Mouse (Mus musculus): ENCODE measurements around the gene Fam193b. TPM values are rescaled to one million over a fixed set of nuclear protein-coding genes. Genes with fewer than 3 reads are reported as not detected.

Fam193b gene
- polyA plus RNA-seq, 1 experiment from 2014 or later: 51.0 TPM

DNA sequence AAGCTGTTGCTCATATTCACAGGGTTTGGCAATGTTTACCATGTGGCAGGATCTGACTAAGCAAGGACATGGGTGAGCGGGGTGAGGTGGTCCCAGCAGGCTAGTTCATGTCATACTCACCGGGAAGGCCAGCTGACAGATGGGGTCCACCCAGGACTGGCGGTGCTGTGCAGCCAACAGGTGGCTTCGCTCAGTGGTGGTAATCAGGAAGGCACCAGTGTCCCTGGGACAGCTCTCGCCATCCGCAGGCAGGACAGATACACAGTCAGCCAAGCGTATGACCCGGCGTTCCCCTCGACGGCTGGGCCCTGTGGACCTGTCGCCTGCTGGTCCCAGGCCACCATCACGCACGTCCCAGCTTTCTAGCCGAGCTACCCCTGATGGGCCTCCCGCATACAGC is 43.7 kb downstream of the Fam193b start:
- Histone ChIP-seq H3K9me3 (ENCODE audit: control insufficient read depth, low read length) (no peaks in the 10 kb centered on the region), H3K4me3 (ENCODE audit: low read depth, low read length) (no peak overlapping the region), H3K36me3 (ENCODE audit: control insufficient read depth, insufficient read depth, low read length) (peaks cover 9% of the 10 kb centered on the region), H3K4me1 (ENCODE audit: control insufficient read depth, insufficient read depth, low read length) (no peaks in the 10 kb centered on the region), H3K27me3 (ENCODE audit: control insufficient read depth, insufficient read depth, low read length) (no peaks in the 10 kb centered on the region), H3K4me2 (ENCODE audit: low read depth) (no peak overlapping the region), H3K9ac (ENCODE audit: low read length) (no peak overlapping the region), H3K27ac (ENCODE audit: low read depth, low read length) (no peak overlapping the region)
- ATAC-seq (ENCODE audit: insufficient read depth, low FRiP score, low TSS enrichment): no peak
- 90% methylated on average over 16 of the region's 16 CpGs for WGBS
- DNase-seq (ENCODE audit: low spot score): no peak

- no peak overlapping the region for H3K27ac ChIP-seq (ENCODE audit: low read depth, low read length)
- no peaks in the 10 kb centered on the region for H3K9me3 ChIP-seq (ENCODE audit: control insufficient read depth, low read length)
- H3K4me1 ChIP-seq (ENCODE audit: control insufficient read depth, insufficient read depth, low read length): no peaks in the 10 kb centered on the region
- H3K36me3 ChIP-seq (ENCODE audit: control insufficient read depth, insufficient read depth, low read length): peaks cover 3% of the 10 kb centered on the region; the same call in 1 of the 2 replicates
- no peak overlapping the region for H3K4me3 ChIP-seq (ENCODE audit: low read depth, low read length)
- H3K9ac ChIP-seq (ENCODE audit: low read length): no peak overlapping the region
- DNase-seq (ENCODE audit: low spot score): no peak
- no peak overlapping the region for H3K4me2 ChIP-seq (ENCODE audit: low read depth)
- WGBS: 83% methylated on average over 15 of the region's 16 CpGs
- ATAC-seq (ENCODE audit: insufficient read depth, low FRiP score, low TSS enrichment): no peak
- H3K27me3 ChIP-seq (ENCODE audit: control insufficient read depth, insufficient read depth, low read length): no peaks in the 10 kb centered on the region
Observed at GRCm38 (mm10) chr13:55525733-55526553, 45.0 kb downstream of the Fam193b start.

GRCm38 (mm10) chr13:55523951-55524600 is 46.8 kb downstream of the Fam193b start:
- H3K9me3 ChIP-seq (ENCODE audit: control insufficient read depth, low read length): no peaks in the 10 kb centered on the region
- DNase-seq (ENCODE audit: low spot score) (no peak), ATAC-seq (ENCODE audit: insufficient read depth, low FRiP score, low TSS enrichment) (no peak)
- 93% methylated on average over 23 of the region's 23 CpGs for whole genome bisulfite sequencing
- H3K4me2 ChIP-seq (ENCODE audit: low read depth): no peak overlapping the region
- H3K9ac ChIP-seq (ENCODE audit: low read length): no peak overlapping the region
- H3K27me3 ChIP-seq (ENCODE audit: control insufficient read depth, insufficient read depth, low read length): no peaks in the 10 kb centered on the region
- no peak overlapping the region for H3K4me3 ChIP-seq (ENCODE audit: low read depth, low read length)
- no peak overlapping the region for H3K27ac ChIP-seq (ENCODE audit: low read depth, low read length)
- H3K4me1 ChIP-seq (ENCODE audit: control insufficient read depth, insufficient read depth, low read length): no peaks in the 10 kb centered on the region
- no peaks in the 10 kb centered on the region for H3K36me3 ChIP-seq (ENCODE audit: control insufficient read depth, insufficient read depth, low read length)

DNA sequence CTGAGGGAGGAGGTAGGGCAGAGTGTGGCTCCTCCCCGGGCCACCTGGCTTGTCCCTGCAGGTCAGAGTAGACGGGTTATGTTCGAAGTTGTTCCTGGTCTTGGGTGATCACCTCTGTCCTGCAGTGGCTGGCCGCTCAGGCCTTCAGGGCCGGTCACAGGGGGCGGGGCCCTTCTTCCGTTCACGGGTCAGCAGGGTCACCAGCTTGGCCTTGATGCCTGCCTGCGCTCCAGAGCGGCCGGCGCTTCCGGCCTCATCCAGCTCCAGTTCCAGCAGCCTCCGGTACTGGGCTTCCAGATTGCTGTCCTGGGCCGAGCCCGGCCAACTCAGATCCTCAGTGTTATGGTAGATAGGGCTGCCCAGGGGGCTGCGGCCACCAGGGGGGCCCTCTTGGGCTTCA is 47.6 kb downstream of the Fam193b start:
- Histone ChIP-seq H3K9me3 (ENCODE audit: control insufficient read depth, low read length) (no peaks in the 10 kb centered on the region), H3K27me3 (ENCODE audit: control insufficient read depth, insufficient read depth, low read length) (no peaks in the 10 kb centered on the region), H3K27ac (ENCODE audit: low read depth, low read length) (no peak overlapping the region), H3K9ac (ENCODE audit: low read length) (no peak overlapping the region), H3K4me1 (ENCODE audit: control insufficient read depth, insufficient read depth, low read length) (no peaks in the 10 kb centered on the region), H3K4me3 (ENCODE audit: low read depth, low read length) (no peak overlapping the region), H3K36me3 (ENCODE audit: control insufficient read depth, insufficient read depth, low read length) (no peaks in the 10 kb centered on the region), H3K4me2 (ENCODE audit: low read depth) (no peak overlapping the region)
- WGBS: 70% methylated on average over 17 of the region's 17 CpGs
- ATAC-seq (ENCODE audit: insufficient read depth, low FRiP score, low TSS enrichment) (no peak), DNase-seq (ENCODE audit: low spot score) (no peak)

- no peak overlapping the region for H3K9ac ChIP-seq (ENCODE audit: low read length)
- ATAC-seq (ENCODE audit: insufficient read depth, low FRiP score, low TSS enrichment) (no peak), DNase-seq (ENCODE audit: low spot score) (no peak)
- H3K4me1 ChIP-seq (ENCODE audit: control insufficient read depth, insufficient read depth, low read length): no peaks in the 10 kb centered on the region
- no peaks in the 10 kb centered on the region for H3K36me3 ChIP-seq (ENCODE audit: control insufficient read depth, insufficient read depth, low read length)
- no peaks in the 10 kb centered on the region for H3K27me3 ChIP-seq (ENCODE audit: control insufficient read depth, insufficient read depth, low read length)
- H3K27ac ChIP-seq (ENCODE audit: low read depth, low read length): no peak overlapping the region
- WGBS: 62% methylated on average over 8 of the region's 8 CpGs
- H3K9me3 ChIP-seq (ENCODE audit: control insufficient read depth, low read length): no peaks in the 10 kb centered on the region
- no peak overlapping the region for H3K4me3 ChIP-seq (ENCODE audit: low read depth, low read length)
- H3K4me2 ChIP-seq (ENCODE audit: low read depth): no peak overlapping the region
Observed at GRCm38 (mm10) chr13:55522730-55523129, 48.2 kb downstream of the Fam193b start.

DNA sequence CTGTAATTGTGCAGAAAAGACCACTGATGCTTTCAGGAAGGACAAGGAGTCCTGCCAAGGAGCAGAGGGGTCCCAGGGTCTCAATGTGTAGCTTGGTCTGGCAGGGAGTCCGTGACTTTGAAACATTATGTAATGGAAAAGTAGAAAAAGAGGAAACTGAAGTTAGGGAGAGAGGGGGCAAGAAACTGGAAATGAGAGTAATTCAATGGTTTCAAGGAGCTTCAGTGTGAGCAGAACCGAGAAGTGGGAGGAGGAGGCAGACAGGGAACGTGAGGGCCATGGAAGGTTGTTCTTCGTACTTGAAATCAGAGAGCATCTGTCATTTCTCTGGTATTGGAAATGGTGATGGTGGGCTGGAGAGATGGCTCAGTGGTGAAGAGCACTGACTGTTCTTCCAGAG is 51.3 kb downstream of the Fam193b start:
- Histone ChIP-seq H3K36me3 (ENCODE audit: control insufficient read depth, insufficient read depth, low read length) (no peaks in the 10 kb centered on the region), H3K4me3 (ENCODE audit: low read depth, low read length) (no peak overlapping the region), H3K4me1 (ENCODE audit: control insufficient read depth, insufficient read depth, low read length) (no peaks in the 10 kb centered on the region), H3K9me3 (ENCODE audit: control insufficient read depth, low read length) (no peaks in the 10 kb centered on the region), H3K27ac (ENCODE audit: low read depth, low read length) (no peak overlapping the region), H3K4me2 (ENCODE audit: low read depth) (no peak overlapping the region), H3K27me3 (ENCODE audit: control insufficient read depth, insufficient read depth, low read length) (no peaks in the 10 kb centered on the region), H3K9ac (ENCODE audit: low read length) (no peak overlapping the region)
- WGBS: 76% methylated on average over 4 of the region's 4 CpGs
- no peak for ATAC-seq (ENCODE audit: insufficient read depth, low FRiP score, low TSS enrichment)
- no peak for DNase-seq (ENCODE audit: low spot score)

DNA sequence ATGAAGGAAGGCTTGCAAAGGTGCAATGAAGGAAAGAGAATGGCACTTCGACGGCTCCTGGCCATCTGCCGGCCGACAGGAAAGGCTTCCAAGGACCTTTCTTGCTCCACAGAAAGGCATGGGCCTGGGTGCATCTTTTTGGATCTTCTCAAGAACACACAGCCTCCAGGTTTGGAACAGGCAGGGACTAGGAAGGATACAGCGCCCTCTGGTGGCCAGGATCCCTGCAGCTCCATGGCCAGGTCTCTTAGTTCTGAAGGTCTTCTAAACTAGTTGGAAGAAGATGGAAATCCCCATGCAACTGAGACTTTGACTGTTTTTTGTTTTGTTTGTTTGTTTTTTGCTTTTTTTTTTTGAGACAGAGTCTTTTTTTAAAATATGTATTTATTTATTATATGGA is 54.0 kb downstream of the Fam193b start:
- H3K4me3 ChIP-seq (ENCODE audit: low read depth, low read length): no peak overlapping the region
- no peak overlapping the region for H3K9ac ChIP-seq (ENCODE audit: low read length)
- DNase-seq (ENCODE audit: low spot score) (peak; percentile 88), ATAC-seq (ENCODE audit: insufficient read depth, low FRiP score, low TSS enrichment) (no peak)
- WGBS: 2% methylated on average over 5 of the region's 5 CpGs
- no peak overlapping the region for H3K27ac ChIP-seq (ENCODE audit: low read depth, low read length)
- H3K4me2 ChIP-seq (ENCODE audit: low read depth): no peak overlapping the region
- no peaks in the 10 kb centered on the region for H3K9me3 ChIP-seq (ENCODE audit: control insufficient read depth, low read length)
- H3K27me3 ChIP-seq (ENCODE audit: control insufficient read depth, insufficient read depth, low read length): no peaks in the 10 kb centered on the region
- no peaks in the 10 kb centered on the region for H3K36me3 ChIP-seq (ENCODE audit: control insufficient read depth, insufficient read depth, low read length)
- H3K4me1 ChIP-seq (ENCODE audit: control insufficient read depth, insufficient read depth, low read length): peaks cover 9% of the 10 kb centered on the region; the same call in 1 of the 2 replicates

DNA sequence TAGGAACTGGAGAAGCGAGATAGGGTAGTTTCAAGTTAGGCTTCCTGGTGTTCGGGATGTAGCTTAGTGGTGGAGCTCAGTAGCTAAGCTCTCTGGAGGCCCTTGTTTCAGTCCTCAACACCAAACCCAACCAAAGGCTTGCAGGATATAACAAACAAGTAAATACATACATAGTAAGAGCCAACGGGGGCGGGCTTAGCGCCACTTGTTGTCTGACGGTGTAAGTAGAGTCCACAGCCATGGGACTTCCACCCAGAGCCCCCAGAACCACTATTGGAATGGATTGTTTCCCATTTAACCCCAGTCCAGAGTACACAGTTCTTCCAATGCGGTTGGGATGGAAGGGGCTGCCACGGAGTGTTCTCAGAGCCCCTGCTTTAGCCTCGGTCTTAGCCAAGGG is 57.1 kb downstream of the Fam193b start:
- Histone ChIP-seq H3K4me1 (ENCODE audit: control insufficient read depth, insufficient read depth, low read length) (peaks cover 28% of the 10 kb centered on the region), H3K27me3 (ENCODE audit: control insufficient read depth, insufficient read depth, low read length) (no peaks in the 10 kb centered on the region), H3K27ac (ENCODE audit: low read depth, low read length) (no peak overlapping the region), H3K9ac (ENCODE audit: low read length) (no peak overlapping the region), H3K4me3 (ENCODE audit: low read depth, low read length) (no peak overlapping the region), H3K4me2 (ENCODE audit: low read depth) (no peak overlapping the region), H3K9me3 (ENCODE audit: control insufficient read depth, low read length) (no peaks in the 10 kb centered on the region), H3K36me3 (ENCODE audit: control insufficient read depth, insufficient read depth, low read length) (peaks cover 3% of the 10 kb centered on the region; the same call in 1 of the 2 replicates)
- DNase-seq (ENCODE audit: low spot score) (no peak), ATAC-seq (ENCODE audit: insufficient read depth, low FRiP score, low TSS enrichment) (no peak)
- WGBS: 35% methylated on average over 9 of the region's 9 CpGs

All from neural tube, embryonic 11.5 days (tissue).